Mouse (Mus musculus) cerebellum, adult 9-11 months (tissue): Measurements from ENCODE around the gene Ung.

Source experiments
- DNase-seq: peaks from one replicate; pipeline ENCODE4 v3.0.0; 2022

Ung gene

DNA sequence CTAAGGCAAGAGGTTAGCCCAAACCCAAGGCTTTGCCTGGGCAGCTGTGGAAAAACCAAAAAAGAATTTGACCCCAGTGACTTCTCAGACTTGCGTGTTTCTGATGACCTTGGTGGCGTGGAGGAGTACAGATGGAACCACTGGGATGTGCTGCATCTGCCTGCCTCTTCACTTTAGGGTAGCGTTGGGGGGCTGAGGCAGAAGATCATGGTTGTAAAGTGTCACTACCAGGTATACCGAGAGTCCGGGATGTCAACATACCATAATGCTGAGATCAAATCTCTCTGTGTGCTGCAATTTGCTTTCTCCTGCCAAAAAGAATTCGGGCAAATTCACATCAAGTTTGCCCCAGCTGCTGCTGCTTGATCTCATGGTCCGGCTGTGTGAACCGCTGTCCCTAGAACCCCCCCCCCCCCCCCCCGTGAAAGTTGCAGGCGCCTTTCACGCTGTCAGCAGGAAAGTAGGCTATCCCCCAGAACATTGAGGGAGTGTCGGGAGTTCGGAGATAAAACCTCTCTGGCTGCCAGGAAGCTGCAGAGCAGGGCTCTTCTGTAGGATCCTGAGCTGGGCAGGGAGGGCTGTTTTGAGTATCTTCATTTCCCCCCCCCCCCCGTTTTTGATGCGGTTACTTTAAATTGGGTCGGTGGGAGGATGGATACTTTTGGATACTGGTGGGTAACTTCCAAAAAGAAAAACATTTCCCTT is 43.8 kb downstream of the Ung start:
- no peak for DNase-seq

- no peak for DNase-seq
These were observed 44.5 kb downstream of the Ung start for GRCm38 (mm10) chr5:114174639-114175038.

DNA sequence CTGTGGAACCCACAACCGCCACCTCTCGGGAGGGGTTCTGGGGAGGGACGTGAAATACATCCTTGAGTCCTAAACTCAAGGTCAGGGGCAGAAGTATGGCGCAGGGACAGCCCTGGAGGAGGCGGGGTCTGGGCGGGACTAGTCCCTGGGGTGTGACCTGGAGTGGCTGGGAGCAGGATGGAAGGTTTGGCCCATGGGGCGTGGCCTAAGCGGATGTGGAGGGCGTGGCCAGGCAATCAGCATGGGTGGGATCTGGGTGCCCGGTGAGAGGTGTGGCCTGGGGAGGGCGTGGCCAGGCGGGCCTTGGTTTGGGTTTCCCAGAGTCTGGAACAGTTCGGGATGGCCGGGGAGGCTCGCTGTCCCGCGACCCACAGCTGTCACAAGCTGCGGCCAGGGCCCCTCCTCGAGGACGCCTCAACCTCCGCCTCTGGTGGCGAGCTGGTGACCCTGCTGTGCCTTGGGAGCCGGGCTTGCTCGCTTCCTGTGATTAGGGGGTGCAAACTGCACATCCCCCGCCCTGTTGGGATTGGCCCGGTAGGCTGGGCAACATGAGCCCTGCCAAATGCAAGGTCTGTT is 45.5 kb downstream of the Ung start:
- DNase-seq: peak; percentile 66

DNA sequence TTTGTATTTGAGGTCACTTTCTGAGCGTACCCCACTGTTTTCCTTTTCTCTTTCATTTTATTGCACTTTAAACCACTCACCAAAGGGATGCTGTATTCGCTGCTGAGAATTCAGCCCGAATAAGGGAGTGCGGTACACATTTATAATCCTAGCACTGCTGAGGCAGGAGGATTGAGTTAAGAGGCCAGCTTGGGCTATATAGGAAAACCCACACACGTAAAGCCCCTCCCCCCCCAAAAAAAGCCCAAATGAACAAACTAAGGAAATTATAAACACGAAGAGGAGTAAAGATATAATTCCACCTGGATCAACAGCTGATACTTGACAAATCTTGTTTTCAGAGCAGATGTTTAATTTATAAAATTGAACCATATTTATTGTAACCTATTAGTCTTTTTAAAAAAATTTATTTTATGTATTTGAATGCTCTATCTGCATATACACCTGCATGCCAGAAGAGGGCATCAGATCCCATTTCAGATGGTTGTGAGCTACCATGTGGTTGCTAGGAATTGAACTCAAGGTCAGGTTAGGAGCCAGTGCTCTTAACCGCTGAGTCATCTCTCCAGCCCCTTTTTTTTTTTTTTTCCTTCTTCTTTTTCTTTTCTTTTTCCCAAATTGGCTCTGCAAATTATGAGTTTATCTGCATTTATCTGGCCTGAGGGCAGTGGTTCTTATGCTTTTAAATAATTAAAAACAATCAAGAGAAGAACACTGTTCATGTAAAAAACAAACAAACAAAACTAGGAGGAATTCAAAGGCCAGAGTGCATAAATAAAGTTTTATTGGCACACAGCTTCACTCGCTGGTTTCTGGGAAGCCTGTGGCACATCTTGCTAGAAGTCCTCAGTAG is 46.6 kb downstream of the Ung start:
- DNase-seq: no peak

GRCm38 (mm10) chr5:114177966-114178719 is 48.0 kb downstream of the Ung start:
- DNase-seq: no peak

DNA sequence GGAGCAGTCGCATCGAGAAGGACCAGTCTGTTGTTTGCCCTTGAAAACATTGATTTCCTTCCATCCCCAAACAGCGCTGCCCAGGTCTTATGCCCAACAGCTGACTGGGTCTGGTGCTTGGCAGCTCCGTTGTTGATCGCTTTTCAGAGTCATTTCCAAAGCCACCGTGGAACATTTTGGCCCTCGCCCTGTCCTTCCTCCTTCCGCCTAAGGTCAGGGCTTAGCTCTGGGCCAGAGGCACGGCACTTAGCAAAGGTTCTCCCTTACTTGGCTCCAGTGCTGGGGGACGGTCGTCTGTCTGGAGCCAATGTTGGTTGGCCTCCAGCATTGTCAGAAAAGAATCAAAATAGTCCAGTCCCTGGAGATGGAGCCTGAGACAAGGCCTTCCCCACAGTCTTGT is 49.4 kb downstream of the Ung start:
- DNase-seq: peak; percentile 13

DNA sequence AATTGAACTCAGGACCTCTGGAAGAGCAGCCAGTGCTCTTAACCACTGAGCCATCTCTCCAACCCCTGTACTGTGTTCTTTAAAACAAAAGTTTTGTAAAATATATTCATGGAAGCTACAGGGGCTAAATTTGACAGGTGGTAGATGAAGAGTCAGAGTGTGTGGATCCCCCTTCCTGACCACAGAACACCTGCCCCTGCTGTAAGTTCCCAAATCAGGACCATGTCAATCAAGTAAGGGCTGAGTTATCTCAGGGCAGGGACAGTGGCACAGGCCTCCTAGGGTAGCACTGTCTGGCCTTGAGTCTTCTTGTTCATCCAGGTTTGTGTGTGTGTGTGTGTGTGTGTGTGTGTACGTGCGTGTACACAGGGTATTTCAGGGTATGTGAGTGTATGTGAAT is 53.3 kb downstream of the Ung start:
- DNase-seq: no peak

DNA sequence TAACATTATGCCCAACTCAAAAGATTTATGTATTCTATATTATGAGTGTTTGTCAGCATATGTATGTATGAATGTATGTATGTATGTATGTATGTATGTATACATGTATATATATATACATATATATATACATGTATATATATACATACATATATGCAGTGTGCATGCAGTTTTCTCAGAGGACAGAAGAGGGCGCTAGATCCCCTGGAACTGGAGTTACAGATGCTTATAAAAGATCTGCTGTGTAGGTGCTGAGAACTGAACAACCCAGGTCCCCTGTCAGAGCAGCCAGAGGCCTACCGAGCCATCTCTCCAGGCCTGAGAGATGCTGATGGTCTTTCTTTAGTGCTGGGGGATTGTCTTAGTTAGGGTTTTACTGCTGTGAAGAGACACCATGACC is 56.9 kb downstream of the Ung start:
- no peak for DNase-seq
